Mouse (Mus musculus) stomach, postnatal 0 days (tissue): ENCODE data around the gene Chchd2.

Experiments used
- CTCF ChIP-seq: IDR thresholded peaks from 2 replicates; pipeline ENCODE4 v1.5.1; 2016; ENCODE audit warnings: antibody characterized with exemption, low read depth, mild to moderate bottlenecking, moderate library complexity
- EP300 ChIP-seq: optimal IDR thresholded peaks from 2 replicates; pipeline ENCODE3; 2016; ENCODE audit warnings: antibody characterized with exemption

DNA sequence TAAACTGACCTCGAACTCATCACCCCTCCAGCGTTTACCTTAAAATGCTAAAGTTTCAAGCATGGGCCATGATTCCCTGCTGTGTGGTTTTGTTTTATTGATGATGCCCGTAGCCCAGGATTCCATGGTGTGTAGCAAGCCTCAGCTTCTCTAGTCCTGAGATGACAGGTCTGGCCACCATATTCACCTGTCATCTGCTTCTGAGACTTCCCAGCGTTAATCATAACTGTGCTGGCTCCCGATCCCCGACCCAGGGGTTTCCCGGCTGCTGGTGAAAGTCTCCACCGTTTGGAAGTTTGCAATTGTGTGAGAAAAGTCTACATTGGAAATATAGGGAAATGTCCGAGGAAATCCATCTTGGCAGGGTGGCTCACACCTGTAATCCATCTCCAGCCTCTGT is 21.9 kb upstream of the Chchd2 start:
- TF ChIP-seq CTCF: no peak
- TF ChIP-seq EP300: no peak
